Mouse (Mus musculus): ENCODE results near the gene Spata32.

- no peak for TF ChIP-seq CTCF (IDR thresholded peaks at IDR 0.05; ENCODE audit: insufficient read depth, low read length)
- no peak for TF ChIP-seq POLR2A (IDR thresholded peaks at IDR 0.05; ENCODE audit: borderline replicate concordance, extremely low read depth, low read depth, low read length)
These were observed 22.6 kb downstream of the Spata32 start for GRCm38 (mm10) chr11:103195656-103196055.

Data from lung, adult 2 months (tissue).